Mouse (Mus musculus) adrenal gland, adult 8-10 months (tissue): ENCODE measurements around the gene Dapp1. TPM values are rescaled to one million over a fixed set of nuclear protein-coding genes. Genes with fewer than 3 reads are reported as not detected.

Experiments
- DNase-seq: peaks from one replicate; pipeline ENCODE4 v3.0.0; 2022
- total RNA-seq, 4 experiments: library from RNA; stranded (reverse); gene quantifications; 2 replicates each; pipeline ENCODE4 v1.2.4; 2022

Dapp1 gene
- 10 to 100 TPM in 1 of 4 experiments, 1 to 10 TPM in 3; 3.9 to 11.2 (median 7.0) TPM for total RNA-seq

DNA sequence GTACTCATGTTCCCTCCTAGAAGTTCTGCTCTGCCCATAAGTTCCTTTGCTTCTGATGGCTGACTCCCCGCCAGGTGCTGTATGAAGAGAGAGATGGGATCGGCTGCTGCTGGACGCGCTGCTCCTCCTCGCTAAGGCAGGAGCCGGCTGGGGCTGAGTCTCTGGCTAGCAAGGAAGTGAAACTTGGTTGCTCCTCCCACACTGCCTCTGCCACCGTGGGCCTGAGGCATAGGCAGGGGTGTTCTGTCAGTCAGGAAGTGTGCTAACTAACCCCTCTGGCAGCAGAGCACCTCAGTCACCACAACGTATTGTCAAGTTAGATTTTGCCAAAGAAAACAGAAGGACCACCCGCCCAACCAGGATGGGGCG lies at the start of gene Dapp1:
Gene Dapp1, minus strand, starts transcription at position 164 of the 369 bp plus-strand sequence.
- peak; percentile 54 for DNase-seq

GRCm38 (mm10) chr3:138030563-138030962 lies 49.2 kb upstream of the Dapp1 start:
- no peak for DNase-seq

DNA sequence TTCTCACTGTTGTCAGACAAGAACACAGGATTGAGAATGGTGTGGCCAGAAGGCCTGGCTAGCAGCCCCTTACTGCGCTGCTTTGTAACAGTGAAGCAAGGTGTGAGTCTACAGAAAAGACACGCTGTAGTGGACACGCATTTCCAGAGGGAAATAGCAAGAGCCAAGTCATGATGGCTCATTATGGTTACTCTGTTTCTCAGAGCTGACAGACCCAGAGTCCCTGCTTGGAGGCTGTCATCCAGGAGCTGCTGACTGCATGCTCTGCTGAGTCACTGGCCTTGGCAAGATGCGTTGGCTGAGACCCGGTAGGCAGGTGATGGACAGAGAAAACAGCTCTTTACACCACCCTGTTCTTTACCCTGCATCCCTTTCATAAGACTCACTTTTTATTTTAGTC lies 48.0 kb upstream of the Dapp1 start:
- DNase-seq, result peak; percentile 78

DNA sequence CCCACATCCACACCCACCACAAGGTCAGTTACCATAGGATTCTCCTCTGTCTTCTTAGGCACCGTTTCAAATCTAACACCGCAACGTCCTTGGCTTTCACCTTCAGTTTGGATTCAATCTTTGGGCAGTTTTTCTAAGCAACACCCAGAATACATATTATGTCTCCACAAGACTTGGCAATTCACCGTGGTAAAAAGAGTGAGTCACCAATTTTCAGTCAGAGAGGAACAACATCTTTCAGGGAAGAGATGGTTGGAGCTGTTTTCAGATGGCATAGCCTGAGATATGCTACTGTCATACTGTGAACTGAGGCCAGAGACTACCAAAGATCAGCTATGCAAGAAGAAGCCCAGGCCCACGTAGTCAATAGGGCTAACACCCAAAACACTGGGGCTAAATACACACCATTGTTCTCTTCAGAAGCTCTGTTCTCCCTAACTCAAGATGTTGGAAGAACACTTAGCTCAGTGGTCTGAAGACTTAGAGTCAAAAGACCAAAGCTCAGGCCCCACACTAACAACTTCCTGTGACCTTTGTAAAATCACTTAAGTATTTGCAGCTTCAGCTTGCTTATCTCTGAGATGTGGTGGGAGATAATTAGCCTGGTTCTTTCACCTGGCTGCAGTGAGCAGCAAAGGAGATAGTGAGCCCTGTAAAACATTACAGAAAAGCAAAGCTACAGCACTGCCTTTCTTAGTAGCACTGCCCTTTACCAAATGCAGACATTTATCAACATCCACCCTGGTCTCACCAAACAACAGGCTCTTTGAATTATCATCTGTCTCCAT lies 46.4 kb upstream of the Dapp1 start:
- DNase-seq, result no peak

DNA sequence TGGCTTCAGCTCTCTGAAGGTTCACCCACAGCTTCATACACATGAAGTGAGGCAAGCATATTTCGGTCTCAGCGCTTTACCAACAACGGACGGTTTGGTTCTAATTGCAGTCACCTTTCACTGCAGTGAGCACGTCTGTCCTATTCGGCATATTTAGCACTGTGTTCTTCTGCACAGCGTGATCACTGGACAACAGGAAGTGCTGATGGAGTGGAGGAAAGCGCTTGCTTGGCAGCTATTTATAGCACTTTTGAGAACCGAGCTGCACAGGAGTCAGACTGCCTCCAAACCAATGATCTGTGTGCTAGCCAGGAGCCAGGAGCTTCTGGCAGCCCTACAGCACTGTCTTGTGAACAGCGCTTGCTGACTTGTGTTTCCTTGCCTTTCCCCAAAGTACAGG lies 44.9 kb upstream of the Dapp1 start:
- DNase-seq, result no peak

DNA sequence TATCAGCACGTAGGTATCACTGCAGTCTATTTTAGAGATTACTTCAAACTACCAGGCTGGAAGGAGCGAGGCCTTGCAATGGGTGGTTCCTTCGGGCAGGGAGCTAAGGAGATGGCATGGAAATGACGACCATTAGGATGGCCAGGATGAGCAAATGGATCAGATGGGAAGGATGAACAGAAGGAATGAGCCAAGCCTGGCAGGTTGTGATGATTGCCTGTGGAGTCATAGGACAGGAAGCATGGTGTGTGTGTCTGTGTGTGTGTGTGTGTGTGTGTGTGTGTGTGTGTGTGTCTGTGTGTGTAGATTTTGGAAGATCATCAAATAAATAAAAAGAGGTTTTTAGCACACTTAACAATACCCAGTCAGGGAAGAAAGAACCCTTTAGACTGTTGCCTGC lies 41.3 kb upstream of the Dapp1 start:
- no peak for DNase-seq

GRCm38 (mm10) chr3:138022003-138022402 lies 40.7 kb upstream of the Dapp1 start:
- DNase-seq, result no peak

GRCm38 (mm10) chr3:138016810-138017209 lies 35.5 kb upstream of the Dapp1 start:
- DNase-seq, result no peak

GRCm38 (mm10) chr3:138014725-138015124 lies 33.4 kb upstream of the Dapp1 start:
- no peak for DNase-seq

GRCm38 (mm10) chr3:138012351-138012750 lies 31.0 kb upstream of the Dapp1 start:
- DNase-seq, result no peak

- no peak for DNase-seq
Observed at GRCm38 (mm10) chr3:138008152-138008551, 26.8 kb upstream of the Dapp1 start.

- DNase-seq, result no peak
Observed at GRCm38 (mm10) chr3:138006896-138007295, 25.6 kb upstream of the Dapp1 start.

GRCm38 (mm10) chr3:138003264-138003663 lies 21.9 kb upstream of the Dapp1 start:
- no peak for DNase-seq

DNA sequence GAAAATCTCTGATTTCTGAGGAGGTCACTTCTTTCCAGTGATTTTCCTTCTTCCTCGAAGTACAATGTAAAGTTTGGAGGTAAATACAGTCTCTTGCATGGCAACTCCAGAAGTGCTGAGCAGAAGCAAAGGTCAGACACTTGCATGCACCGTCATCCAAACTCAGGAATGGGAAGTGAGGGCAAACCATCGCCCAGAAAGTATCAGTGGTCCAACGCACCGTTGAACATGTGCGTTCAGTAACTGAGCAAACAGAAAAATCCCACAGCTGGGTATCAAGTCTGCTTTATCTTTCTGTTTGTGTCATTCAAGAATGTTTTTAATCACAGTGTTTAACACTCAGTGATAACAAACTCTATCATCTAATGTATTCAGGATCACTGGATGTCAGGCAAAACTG lies 21.2 kb upstream of the Dapp1 start:
- no peak for DNase-seq

- no peak for DNase-seq
Observed at GRCm38 (mm10) chr3:138001865-138002264, 20.5 kb upstream of the Dapp1 start.

DNA sequence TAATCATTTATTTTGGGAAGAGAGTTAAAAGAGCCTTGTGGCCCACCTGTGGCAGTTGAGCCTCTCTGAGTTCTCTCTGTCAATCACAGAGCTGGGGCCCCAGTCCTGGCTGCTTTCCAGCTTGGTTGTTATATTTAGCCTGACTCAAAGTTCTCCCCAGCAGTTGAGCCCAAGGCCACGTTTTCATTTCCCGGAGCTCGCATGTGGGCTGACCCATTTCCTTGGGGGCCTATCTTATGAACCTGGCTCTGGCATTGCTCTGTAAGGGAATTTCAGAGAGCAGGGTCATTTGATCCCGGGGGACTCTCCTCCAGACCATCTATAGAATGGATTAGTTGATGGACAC lies 19.4 kb upstream of the Dapp1 start:
- peak; percentile 29 for DNase-seq

DNA sequence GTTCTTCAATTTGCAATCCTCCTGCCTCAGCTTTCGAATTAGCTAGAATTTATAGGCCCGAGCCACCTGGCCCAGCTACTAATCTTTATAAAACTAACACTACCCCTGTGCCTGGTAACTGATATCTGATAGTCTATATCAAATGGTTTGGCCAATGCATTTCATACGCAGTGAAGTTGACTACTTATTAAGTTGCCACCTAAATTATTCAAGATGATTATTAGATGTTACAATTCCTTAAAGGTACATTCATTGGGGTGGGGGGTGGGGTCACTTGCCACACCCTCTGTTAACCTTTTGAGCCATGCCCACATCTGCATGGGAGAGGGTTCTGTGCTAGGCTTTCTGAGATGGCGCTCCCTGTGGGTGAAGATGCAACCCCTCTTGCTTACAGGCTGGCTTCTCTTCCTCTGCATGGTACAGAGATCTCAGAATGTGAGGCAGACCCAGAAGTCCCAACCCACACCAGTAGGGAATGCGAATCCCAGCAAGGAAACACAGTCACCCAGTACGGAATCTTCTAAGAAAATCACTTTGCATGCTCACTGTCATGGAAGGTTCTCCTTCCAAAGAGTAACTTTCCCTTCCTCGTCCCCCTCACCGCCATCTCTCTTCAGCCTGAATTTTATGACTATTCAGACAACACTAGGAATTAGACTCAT lies 18.8 kb upstream of the Dapp1 start:
- DNase-seq, result no peak

DNA sequence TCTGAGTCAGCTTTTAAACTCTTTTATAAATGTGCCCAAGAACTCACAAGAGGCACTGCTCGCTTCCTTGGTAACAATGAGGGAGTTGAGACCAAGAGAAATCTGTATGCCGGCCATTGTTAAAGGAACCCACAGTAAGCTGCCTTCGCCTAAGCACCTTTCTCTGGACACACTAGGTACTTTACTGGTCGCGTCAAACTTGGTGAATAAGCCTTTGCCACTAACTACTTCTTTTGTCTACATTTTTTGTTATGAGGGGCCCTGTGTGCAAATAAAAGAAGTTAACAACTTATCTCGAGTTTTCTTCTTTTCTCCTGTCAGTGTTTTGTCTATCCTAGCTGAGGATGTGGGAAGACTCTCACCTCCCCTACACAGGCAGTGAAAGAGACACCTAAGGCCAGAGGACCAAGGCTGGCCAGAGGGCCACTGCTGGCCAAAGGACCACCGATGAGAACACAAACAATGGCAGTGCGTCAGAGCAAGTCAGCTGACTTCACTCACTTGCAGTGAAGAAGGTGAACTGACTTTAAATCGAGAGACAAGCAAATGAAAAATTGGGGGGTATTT lies 18.0 kb upstream of the Dapp1 start:
- no peak for DNase-seq

GRCm38 (mm10) chr3:137998491-137999223 lies 17.3 kb upstream of the Dapp1 start:
- no peak for DNase-seq

- DNase-seq, result no peak
Observed at GRCm38 (mm10) chr3:137995486-137995885, 14.1 kb upstream of the Dapp1 start.

DNA sequence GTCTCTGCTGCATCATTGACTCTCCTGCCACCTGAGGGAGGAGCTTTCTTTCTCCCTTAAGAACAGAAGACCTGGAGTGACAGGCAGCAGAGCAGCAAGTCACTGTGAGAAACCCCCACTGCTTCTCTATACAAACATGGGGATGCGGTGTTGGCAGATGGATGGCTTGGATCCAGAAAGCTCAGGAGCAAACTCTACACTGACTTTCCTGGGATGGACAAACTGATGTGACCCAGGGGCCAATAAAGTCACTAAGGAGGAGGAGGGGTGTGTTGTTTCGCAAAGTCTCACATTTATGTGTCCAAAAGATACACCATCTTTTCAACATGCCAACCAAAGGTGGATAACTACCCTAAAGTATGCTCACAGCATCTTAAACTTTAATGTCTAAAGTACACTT lies 12.9 kb upstream of the Dapp1 start:
- DNase-seq, result no peak

GRCm38 (mm10) chr3:137992366-137992765 lies 11.0 kb upstream of the Dapp1 start:
- no peak for DNase-seq

DNA sequence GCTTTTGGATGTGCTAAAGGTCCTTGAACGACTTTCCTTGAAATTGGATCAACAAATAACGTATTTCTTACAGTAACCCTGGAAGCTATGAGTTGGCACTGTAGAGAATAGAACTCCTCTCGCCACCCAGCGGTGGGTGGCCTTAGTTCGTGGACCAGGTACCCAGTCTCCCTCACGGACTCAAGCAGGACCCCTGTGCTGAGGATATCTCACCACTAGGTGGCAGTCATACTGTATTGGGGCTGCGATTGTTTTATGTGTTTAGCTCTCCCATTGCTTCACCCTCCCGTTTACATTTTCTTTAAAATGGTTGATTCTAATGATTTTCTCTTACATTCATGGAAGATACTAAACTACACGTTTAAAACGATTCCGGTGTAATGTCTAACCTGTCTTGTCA lies 9.8 kb upstream of the Dapp1 start:
- DNase-seq, result peak; percentile 89
